Mouse (Mus musculus) midbrain, postnatal 0 days (tissue): ENCODE data around the gene Nmrk1. TPM values are rescaled to one million over a fixed set of nuclear protein-coding genes. Genes with fewer than 3 reads are reported as not detected.

ENCODE experiments used
- ATAC-seq: fragments of 200-750 bp; cut with Nextera tagmentation; 2 replicates; pipeline ENCODE4 v1.8.0; 2017; ENCODE audit warnings: moderate number of reproducible peaks, mild to moderate bottlenecking, moderate TSS enrichment, moderate library complexity; ENCODE audit not compliant: low FRiP score
- DNase-seq: peaks from one replicate; pipeline ENCODE4 v3.0.0-alpha.2; 2015; ENCODE audit warnings: low spot score
- H3K27ac ChIP-seq: fragments of 300-500 bp; sonication (generic); 2 replicates; pipeline ENCODE4 v1.5.1; 2014; ENCODE audit warnings: low read depth, mild to moderate bottlenecking, low read length, mixed read lengths
- H3K27me3 ChIP-seq: fragments of 300-500 bp; sonication (generic); 2 replicates; pipeline ENCODE4 v1.6.1; 2014; ENCODE audit warnings: low read length, control low read depth, mixed read lengths; ENCODE audit not compliant: insufficient read depth
- H3K36me3 ChIP-seq: fragments of 300-500 bp; sonication (generic); 2 replicates; pipeline ENCODE4 v1.6.1; 2014; ENCODE audit warnings: low read length, control low read depth, mixed read lengths; ENCODE audit not compliant: insufficient read depth
- H3K4me1 ChIP-seq: fragments of 300-500 bp; sonication (generic); 2 replicates; pipeline ENCODE4 v1.6.1; 2014; ENCODE audit warnings: mild to moderate bottlenecking, control low read depth, antibody characterized with exemption, low read length, mixed read lengths; ENCODE audit not compliant: insufficient read depth
- H3K4me2 ChIP-seq: fragments of 300-500 bp; sonication (generic); 2 replicates; pipeline ENCODE4 v1.6.1; 2014; ENCODE audit warnings: low read depth, mild to moderate bottlenecking, low read length, mixed read lengths; ENCODE audit not compliant: poor library complexity, severe bottlenecking
- H3K4me3 ChIP-seq: fragments of 300-500 bp; sonication (generic); 2 replicates; pipeline ENCODE4 v1.5.1; 2014; ENCODE audit warnings: low read depth, mild to moderate bottlenecking, low read length, moderate library complexity
- H3K9ac ChIP-seq: fragments of 300-500 bp; sonication (generic); replicated peaks from 2 replicates; pipeline ENCODE4 v1.6.1; 2014; ENCODE audit warnings: mild to moderate bottlenecking, low read length, moderate library complexity, mixed read lengths; ENCODE audit not compliant: poor library complexity, severe bottlenecking
- H3K9me3 ChIP-seq: fragments of 300-500 bp; sonication (generic); 2 replicates; pipeline ENCODE4 v1.6.1; 2016; ENCODE audit warnings: low read length, control low read depth
- CTCF ChIP-seq: IDR thresholded peaks from 2 replicates; pipeline ENCODE4 v1.5.1; 2016; ENCODE audit warnings: antibody characterized with exemption, mild to moderate bottlenecking
- WGBS: fragments of 180-500 bp; shearing (Covaris S2); extraction: QIAGEN DNeasy Blood & Tissue Kit; methylation state at CpG from one replicate; pipeline ENCODE4 v1.1.7; 2014; 5-methylcytosine and 5-hydroxymethylcytosine counted together
- polyA plus RNA-seq: library from polyadenylated mRNA; unstranded; fragments of >200 nt; fragmentation: Nextera tagmentation; extraction: Ambion mirVana; gene quantifications from 2 replicates; pipeline ENCODE4 v1.2.1, GENCODE M21; 2015
- total RNA-seq: library from RNA; depleted of rRNA; stranded (reverse); fragments of >200 nt; gene quantifications from 2 replicates; pipeline ENCODE4 v1.2.3, GENCODE M21; 2014

The Nmrk1 gene
- total and polyA plus RNA-seq, 2 experiments from 2014 or later: 3.9 to 4.3 TPM

DNA sequence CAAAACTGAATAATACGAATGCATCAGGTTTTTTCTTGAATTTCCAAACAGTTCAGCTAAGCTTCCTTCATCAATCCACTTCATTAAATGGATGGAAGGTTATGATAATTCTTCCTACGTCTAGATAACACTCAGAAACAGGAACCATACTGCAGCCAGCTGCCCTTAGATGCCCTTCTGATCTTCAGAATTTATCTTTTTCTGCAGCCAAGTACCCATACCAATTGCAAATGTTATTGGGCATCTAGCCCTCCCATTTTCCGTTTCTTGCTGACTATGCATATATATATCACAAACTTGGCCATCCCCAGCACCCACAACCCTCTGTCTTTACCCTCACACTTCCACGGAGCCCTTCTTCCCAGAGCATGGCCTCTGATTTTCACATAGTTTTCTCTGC, 18.2 kb downstream of the Nmrk1 start:
- Histone ChIP-seq H3K4me2 (no peak overlapping the region), H3K4me3 (no peak overlapping the region), H3K36me3 (no peaks in the 10 kb centered on the region), H3K4me1 (no peaks in the 10 kb centered on the region), H3K9ac (no peak overlapping the region), H3K27me3 (no peaks in the 10 kb centered on the region), H3K27ac (no peak overlapping the region), H3K9me3 (no peaks in the 10 kb centered on the region)
- no peak for TF ChIP-seq CTCF
- DNase-seq (no peak), ATAC-seq (no peak)
- 93% methylated on average over 4 of the region's 4 CpGs for WGBS

- ATAC-seq: no peak
Observed at GRCm38 (mm10) chr19:18650473-18650872, 18.7 kb downstream of the Nmrk1 start.

DNA sequence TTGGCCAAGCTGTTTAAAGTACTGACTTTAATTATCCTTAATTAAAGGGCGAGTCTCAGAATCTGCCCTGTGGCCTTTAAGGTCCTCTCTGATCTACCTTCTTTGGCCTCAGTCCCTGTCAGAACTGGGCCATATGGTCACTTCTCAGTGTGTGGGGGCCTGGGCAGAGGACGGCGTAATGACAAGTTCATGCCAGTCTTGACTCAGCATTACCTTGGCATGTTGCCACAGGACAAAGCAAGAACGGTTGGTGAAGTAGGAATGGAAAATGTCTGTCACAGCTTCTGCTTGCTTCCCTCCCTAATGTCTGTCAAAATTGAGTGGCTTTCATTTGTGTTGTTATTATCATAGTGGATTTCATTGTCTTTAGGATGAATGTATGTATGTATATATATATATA, 20.8 kb downstream of the Nmrk1 start:
- H3K9ac ChIP-seq: no peak overlapping the region
- H3K4me3 ChIP-seq: no peak overlapping the region
- DNase-seq (peak; percentile 71), ATAC-seq (no peak)
- H3K27me3 ChIP-seq: no peaks in the 10 kb centered on the region
- WGBS: 74% methylated on average over 4 of the region's 4 CpGs
- no peak overlapping the region for H3K27ac ChIP-seq
- H3K36me3 ChIP-seq: no peaks in the 10 kb centered on the region
- H3K4me1 ChIP-seq: no peaks in the 10 kb centered on the region
- TF ChIP-seq CTCF: no peak
- no peak overlapping the region for H3K4me2 ChIP-seq
- H3K9me3 ChIP-seq: no peaks in the 10 kb centered on the region

More at GRCm38 (mm10) chr19:18650473-18650872, 18.7 kb downstream of the Nmrk1 start:
- Histone ChIP-seq H3K9ac (no peak overlapping the region), H3K9me3 (no peaks in the 10 kb centered on the region), H3K4me1 (no peaks in the 10 kb centered on the region), H3K27me3 (no peaks in the 10 kb centered on the region), H3K27ac (no peak overlapping the region), H3K4me3 (no peak overlapping the region), H3K4me2 (no peak overlapping the region), H3K36me3 (no peaks in the 10 kb centered on the region)
- no peak for TF ChIP-seq CTCF
- no peak for DNase-seq
- 86% methylated on average over 6 of the region's 6 CpGs for WGBS

GRCm38 (mm10) chr19:18653058-18653457, 21.3 kb downstream of the Nmrk1 start:
- ATAC-seq (no peak), DNase-seq (no peak)
- H3K9me3 ChIP-seq: no peaks in the 10 kb centered on the region
- no peaks in the 10 kb centered on the region for H3K4me1 ChIP-seq
- no peak overlapping the region for H3K9ac ChIP-seq
- no peaks in the 10 kb centered on the region for H3K27me3 ChIP-seq
- H3K27ac ChIP-seq: no peak overlapping the region
- H3K4me2 ChIP-seq: no peak overlapping the region
- no peak for TF ChIP-seq CTCF
- no peaks in the 10 kb centered on the region for H3K36me3 ChIP-seq
- WGBS: 85% methylated on average over 6 of the region's 6 CpGs
- no peak overlapping the region for H3K4me3 ChIP-seq

DNA sequence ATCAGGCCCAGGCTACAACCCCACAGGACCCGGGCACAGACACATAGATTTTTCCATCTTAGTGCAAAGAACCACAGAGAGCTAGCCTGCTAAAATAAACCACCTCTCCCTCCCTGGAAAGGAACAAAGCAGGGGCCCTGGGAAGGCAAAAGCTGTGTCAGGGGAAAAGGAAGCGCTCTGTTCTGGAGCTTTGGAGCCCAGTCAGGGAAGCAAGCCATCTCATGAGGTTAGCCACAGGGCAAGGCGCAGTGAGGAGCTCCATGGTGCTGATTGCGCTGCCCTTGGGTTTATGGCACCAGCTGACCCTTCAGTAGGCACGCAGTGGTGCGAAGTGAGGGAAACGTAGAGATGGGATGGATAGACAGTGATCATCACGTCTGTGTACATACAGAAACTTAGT, 22.6 kb downstream of the Nmrk1 start:
- Histone ChIP-seq H3K27me3 (no peaks in the 10 kb centered on the region), H3K9ac (no peak overlapping the region), H3K36me3 (no peaks in the 10 kb centered on the region), H3K27ac (no peak overlapping the region), H3K4me1 (no peaks in the 10 kb centered on the region), H3K9me3 (no peaks in the 10 kb centered on the region), H3K4me2 (no peak overlapping the region), H3K4me3 (no peak overlapping the region)
- no peak for TF ChIP-seq CTCF
- ATAC-seq: no peak
- DNase-seq: no peak
- 93% methylated on average over 8 of the region's 8 CpGs for WGBS

- Histone ChIP-seq H3K4me2 (no peak overlapping the region), H3K36me3 (no peaks in the 10 kb centered on the region), H3K9ac (no peak overlapping the region), H3K4me3 (no peak overlapping the region), H3K4me1 (no peaks in the 10 kb centered on the region), H3K27ac (no peak overlapping the region), H3K27me3 (no peaks in the 10 kb centered on the region), H3K9me3 (no peaks in the 10 kb centered on the region)
- DNase-seq (no peak), ATAC-seq (no peak)
- 81% methylated on average over 5 of the region's 5 CpGs for WGBS
- TF ChIP-seq CTCF: no peak
Observed at GRCm38 (mm10) chr19:18654984-18655383, 23.2 kb downstream of the Nmrk1 start.
